ENCODE assay signal across 30 mouse cellular contexts in genomic region chr1:135839065-135839464, GRCm38 (mm10). TPM values are rescaled to one million over a fixed set of nuclear protein-coding genes. Genes with fewer than 3 reads are reported as not detected.
DNase-seq lines count a peak whose midpoint lies in the region; ATAC-seq lines count a peak whose summit lies in the region.
"Had no signal": no experiment of that assay in that cellular context is flagged by ENCODE, and none has a peak within 500 bp of the region (broad histone marks: within the 10 kb centered on the region; RNA-seq: fewer than 3 reads in every experiment).

No protein-coding gene starts in this region.

- H3K4me1 ChIP-seq in heart, embryonic 11.5 days (ENCODE audit: control insufficient read depth, insufficient read depth, low read length): peaks cover 69% of the 10 kb centered on the region
- peaks cover 51 to 64% of the 10 kb centered on the region in 2 experiments for H3K4me1 ChIP-seq in heart, embryonic 14.5 days (ENCODE audit: control insufficient read depth in 2 of 2, insufficient read depth in 2 of 2, low read length in 2 of 2)
- H3K4me1 ChIP-seq in heart, embryonic 16.5 days (ENCODE audit: control insufficient read depth, insufficient read depth, low read length): peaks cover 40% of the 10 kb centered on the region
- H3K4me1 ChIP-seq: forebrain, embryonic 12.5 days; forebrain, embryonic 15.5 days; hindbrain, embryonic 15.5 days had no signal

- no peak for ATAC-seq in heart, embryonic 11.5 days (replicated peaks; ENCODE audit: insufficient number of reproducible peaks, low FRiP score, low TSS enrichment)
- no peak for ATAC-seq in heart, embryonic 14.5 days (ENCODE audit: insufficient number of reproducible peaks, insufficient read depth, low FRiP score, low read depth)
- ATAC-seq in heart, embryonic 16.5 days (replicated peaks; ENCODE audit: extremely low read depth, insufficient read depth, low FRiP score): no peak
- ATAC-seq in activated CD4-positive, CD25-positive, alpha-beta regulatory T cell, adult 4 months: no peak
- ATAC-seq: CD4-positive, CD25-positive, alpha-beta regulatory T cell, adult 4 months; forebrain, embryonic 15.5 days; intestine, postnatal 0 days had no signal

- H3K9ac ChIP-seq in heart, embryonic 11.5 days (ENCODE audit: low read depth, low read length): peak overlapping the region; percentile 98
- H3K9ac ChIP-seq in heart, embryonic 14.5 days (ENCODE audit: low read length): peak overlapping the region; percentile 89
- peak overlapping the region; percentile 86 for H3K9ac ChIP-seq in heart, embryonic 16.5 days (ENCODE audit: low read length)
- H3K9ac ChIP-seq: embryonic facial prominence, embryonic 13.5 days; forebrain, embryonic 12.5 days; forebrain, embryonic 15.5 days; hindbrain, embryonic 12.5 days; hindbrain, embryonic 15.5 days had no signal

- peak overlapping the region; percentile 77 for H3K4me2 ChIP-seq in heart, embryonic 11.5 days
- peak overlapping the region; percentile 75 for H3K4me2 ChIP-seq in heart, embryonic 14.5 days (ENCODE audit: low read length)
- peak overlapping the region; percentile 63 for H3K4me2 ChIP-seq in heart, embryonic 16.5 days (ENCODE audit: low read depth, low read length)
- H3K4me2 ChIP-seq: embryonic facial prominence, embryonic 13.5 days; forebrain, embryonic 12.5 days; forebrain, embryonic 15.5 days; hindbrain, embryonic 12.5 days; hindbrain, embryonic 15.5 days had no signal

- H3K36me3 ChIP-seq in heart, embryonic 11.5 days (ENCODE audit: control insufficient read depth, insufficient read depth, low read length): no peaks in the 10 kb centered on the region
- H3K36me3 ChIP-seq in heart, embryonic 14.5 days (ENCODE audit: control insufficient read depth, insufficient read depth, low read length): peaks cover 64% of the 10 kb centered on the region
- peaks cover 6% of the 10 kb centered on the region for H3K36me3 ChIP-seq in heart, embryonic 16.5 days (ENCODE audit: control insufficient read depth, insufficient read depth)
- H3K36me3 ChIP-seq: embryonic facial prominence, embryonic 10.5 days; embryonic facial prominence, embryonic 13.5 days; forebrain, embryonic 12.5 days; forebrain, embryonic 15.5 days; hindbrain, embryonic 12.5 days; hindbrain, embryonic 15.5 days had no signal

- DNase-seq in heart, adult 18-20 months: no peak
- DNase-seq in heart, adult 8-10 months (ENCODE audit: low spot score): no peak
- DNase-seq in heart, postnatal 4 days: peak; percentile 14
- no peak for DNase-seq in ovary, postnatal 10 days (ENCODE audit: low spot score)
- DNase-seq: adrenal gland, adult 8-10 months; adrenal gland, postnatal 25 days; cerebellum, adult 11-12 months; cerebellum, adult 8-10 months; cerebellum, postnatal 10 days; cerebellum, postnatal 36 days; embryo, embryonic 11 days; gastrocnemius, postnatal 10 days; gastrocnemius, postnatal 36 days; kidney, adult 2 months had no signal

- no peaks in the 10 kb centered on the region for H3K27me3 ChIP-seq in heart, embryonic 11.5 days (ENCODE audit: control insufficient read depth, insufficient read depth, low read length)
- H3K27me3 ChIP-seq in heart, embryonic 14.5 days (ENCODE audit: control insufficient read depth, insufficient read depth, low read length): no peaks in the 10 kb centered on the region
- H3K27me3 ChIP-seq in heart, embryonic 16.5 days (ENCODE audit: control insufficient read depth, insufficient read depth, low read length): no peaks in the 10 kb centered on the region
- H3K27me3 ChIP-seq: embryonic facial prominence, embryonic 13.5 days; forebrain, embryonic 12.5 days; forebrain, embryonic 15.5 days; hindbrain, embryonic 12.5 days; hindbrain, embryonic 15.5 days had no signal

- 45% methylated on average over 6 of the region's 6 CpGs for WGBS in heart, embryonic 11.5 days (ENCODE audit: insufficient replicate concordance)
- WGBS in heart, embryonic 14.5 days: 30% methylated on average over 6 of the region's 6 CpGs
- 44% methylated on average over 6 of the region's 6 CpGs for WGBS in heart, embryonic 16.5 days

- peak overlapping the region; percentile 66 for H3K4me3 ChIP-seq in heart, embryonic 11.5 days (ENCODE audit: low read depth, low read length)
- H3K4me3 ChIP-seq in heart, embryonic 14.5 days (ENCODE audit: control insufficient read depth in 1 of 2, insufficient read depth in 1 of 2, low read depth in 1 of 2, low read length in 2 of 2): peak overlapping the region; percentile 52 to 71
- H3K4me3 ChIP-seq in heart, embryonic 16.5 days (ENCODE audit: low read length): peak overlapping the region; percentile 70
- H3K4me3 ChIP-seq: embryonic facial prominence, embryonic 10.5 days; embryonic facial prominence, embryonic 13.5 days; erythroblast, embryonic 14.5 days; forebrain, embryonic 12.5 days; forebrain, embryonic 15.5 days; hindbrain, embryonic 12.5 days; hindbrain, embryonic 15.5 days had no signal

- H3K9me3 ChIP-seq in heart, embryonic 11.5 days (replicated peaks; ENCODE audit: control insufficient read depth, low read length): no peaks in the 10 kb centered on the region
- H3K9me3 ChIP-seq in heart, embryonic 14.5 days (ENCODE audit: control insufficient read depth, low read length): no peaks in the 10 kb centered on the region
- H3K9me3 ChIP-seq in heart, embryonic 16.5 days (replicated peaks; ENCODE audit: control insufficient read depth, low read length): no peaks in the 10 kb centered on the region
- H3K9me3 ChIP-seq: embryonic facial prominence, embryonic 10.5 days; embryonic facial prominence, embryonic 13.5 days; forebrain, embryonic 12.5 days; forebrain, embryonic 15.5 days; hindbrain, embryonic 12.5 days; hindbrain, embryonic 15.5 days had no signal

- peak overlapping the region; percentile 99 for H3K27ac ChIP-seq in heart, embryonic 11.5 days (ENCODE audit: low read depth, low read length)
- H3K27ac ChIP-seq in heart, embryonic 14.5 days (replicated peaks in 1 of 2; ENCODE audit: control insufficient read depth in 1 of 2, insufficient read depth in 1 of 2, low read depth in 2 of 2, low read length in 2 of 2): peak overlapping the region; percentile 95 to 100
- H3K27ac ChIP-seq in heart, embryonic 16.5 days (ENCODE audit: low read length): peak overlapping the region; percentile 98
- H3K27ac ChIP-seq: embryonic facial prominence, embryonic 10.5 days; embryonic facial prominence, embryonic 13.5 days; forebrain, embryonic 12.5 days; forebrain, embryonic 15.5 days; hindbrain, embryonic 12.5 days; hindbrain, embryonic 15.5 days had no signal

RNA-seq across cellular contexts. Expression of gene Tnnt2, which starts 2.9 kb away (rescaled TPM):
- polyA plus RNA-seq in heart, embryonic 11.5 days (2014; fragmentation: Nextera tagmentation; extraction: Ambion mirVana): 3,916 and 3,947 TPM in 2 replicates
- total RNA-seq in heart, adult 18-20 months (2021): over 10,000 TPM in 1 of 2 experiments, 1,000 to 10,000 TPM in 1; 9,387 to 10,464 TPM
- 7,347 and 7,875 TPM in 2 replicates for polyA plus RNA-seq in heart, embryonic 14.5 days (2014; fragmentation: Nextera tagmentation; extraction: Ambion mirVana)
- over 10,000 TPM in 2 of 4 experiments, 1,000 to 10,000 TPM in 2; 8,821 to 11,650 (median 10,060) TPM for total RNA-seq in heart, adult 8-10 months (2022)
- polyA plus RNA-seq in heart, embryonic 16.5 days (2015; fragmentation: Nextera tagmentation; extraction: Ambion mirVana): 9,605 and 10,628 TPM in 2 replicates
- total RNA-seq in heart, postnatal 4 days (2021): 1,000 to 10,000 TPM; 6,684 to 7,230 TPM
- polyA plus RNA-seq in activated CD4-positive, CD25-positive, alpha-beta regulatory T cell, adult 4 months (2017; shearing (Covaris generic)): under 1 TPM; 0.46 to 0.83 TPM
- total RNA-seq: granulocyte monocyte progenitor cell, adult 5-6 weeks; hematopoietic stem cell, adult 5-6 weeks; MEL had no signal
- polyA plus RNA-seq: erythroblast, embryonic 14.5 days had no signal

RNA-seq across cellular contexts. Expression of gene Lad1, which starts 20.7 kb away (rescaled TPM):
- 2.3 and 3.1 TPM in 2 replicates for polyA plus RNA-seq in heart, embryonic 11.5 days (2014; fragmentation: Nextera tagmentation; extraction: Ambion mirVana)
- total RNA-seq in heart, adult 18-20 months (2021): 1 to 10 TPM; 5.9 to 8.3 TPM
- 3.1 and 4.8 TPM in 2 replicates for polyA plus RNA-seq in heart, embryonic 14.5 days (2014; fragmentation: Nextera tagmentation; extraction: Ambion mirVana)
- 1 to 10 TPM; 5.0 to 8.6 (median 5.5) TPM for total RNA-seq in heart, adult 8-10 months (2022)
- 5.9 TPM in 2 replicates for polyA plus RNA-seq in heart, embryonic 16.5 days (2015; fragmentation: Nextera tagmentation; extraction: Ambion mirVana)
- total RNA-seq in heart, postnatal 4 days (2021): 10 to 100 TPM in 1 of 2 experiments, 1 to 10 TPM in 1; 7.3 to 10.3 TPM
- 10 to 100 TPM in 1 of 2 experiments, 1 to 10 TPM in 1; 7.8 to 12.4 TPM for polyA plus RNA-seq in activated CD4-positive, CD25-positive, alpha-beta regulatory T cell, adult 4 months (2017; shearing (Covaris generic))
- total RNA-seq: adrenal gland, postnatal 25 days; gastrocnemius, postnatal 36 days; granulocyte monocyte progenitor cell, adult 5-6 weeks; hematopoietic stem cell, adult 5-6 weeks; MEL had no signal
- polyA plus RNA-seq: erythroblast, embryonic 14.5 days had no signal

RNA-seq across cellular contexts. Expression of gene Tnni1, which starts 59.8 kb away (rescaled TPM):
- polyA plus RNA-seq in heart, embryonic 11.5 days (2014; fragmentation: Nextera tagmentation; extraction: Ambion mirVana): 3,442 and 3,640 TPM in 2 replicates
- 1 to 10 TPM; 1.5 to 1.7 TPM for total RNA-seq in heart, adult 18-20 months (2021)
- polyA plus RNA-seq in heart, embryonic 14.5 days (2014; fragmentation: Nextera tagmentation; extraction: Ambion mirVana): 5,020 and 5,035 TPM in 2 replicates
- 1 to 10 TPM in 2 of 4 experiments, under 1 TPM in 2; 0.44 to 2.4 (median 1.1) TPM for total RNA-seq in heart, adult 8-10 months (2022)
- polyA plus RNA-seq in heart, embryonic 16.5 days (2015; fragmentation: Nextera tagmentation; extraction: Ambion mirVana): 4,265 and 4,826 TPM in 2 replicates
- total RNA-seq in heart, postnatal 4 days (2021): 1,000 to 10,000 TPM; 2,021 to 2,289 TPM
- not detected for polyA plus RNA-seq in activated CD4-positive, CD25-positive, alpha-beta regulatory T cell, adult 4 months (2017; shearing (Covaris generic))
- total RNA-seq: adrenal gland, postnatal 25 days; granulocyte monocyte progenitor cell, adult 5-6 weeks; hematopoietic stem cell, adult 5-6 weeks; MEL had no signal
- polyA plus RNA-seq: CD4-positive, CD25-positive, alpha-beta regulatory T cell, adult 4 months; erythroblast, embryonic 14.5 days had no signal

Comparison
In these comparisons a context has a peak if more than half of its experiments do, and no peak if none do; other contexts are left out.
1. RNA of gene Tnnt2, which starts 2.9 kb away (polyA plus RNA-seq): 9,605 to 10,628 TPM in heart, embryonic 16.5 days, 7,347 to 7,875 TPM in heart, embryonic 14.5 days and 3,916 to 3,947 TPM in heart, embryonic 11.5 days; 0.46 to 0.83 TPM in activated CD4-positive, CD25-positive, alpha-beta regulatory T cell, adult 4 months; every median in the first group is over 1,000 times any median in the second.
2. RNA of gene Tnni1, which starts 59.8 kb away (polyA plus RNA-seq): 5,020 to 5,035 TPM in heart, embryonic 14.5 days, 4,265 to 4,826 TPM in heart, embryonic 16.5 days and 3,442 to 3,640 TPM in heart, embryonic 11.5 days; not detected in activated CD4-positive, CD25-positive, alpha-beta regulatory T cell, adult 4 months; every median in the first group is over 1,000 times any median in the second.
3. Peak in every context shown above with its lines, with median percentiles within 50 percentile points of each other: H3K27ac ChIP-seq, H3K4me2 ChIP-seq, H3K4me3 ChIP-seq and H3K9ac ChIP-seq.